In the genomic region with DNA sequence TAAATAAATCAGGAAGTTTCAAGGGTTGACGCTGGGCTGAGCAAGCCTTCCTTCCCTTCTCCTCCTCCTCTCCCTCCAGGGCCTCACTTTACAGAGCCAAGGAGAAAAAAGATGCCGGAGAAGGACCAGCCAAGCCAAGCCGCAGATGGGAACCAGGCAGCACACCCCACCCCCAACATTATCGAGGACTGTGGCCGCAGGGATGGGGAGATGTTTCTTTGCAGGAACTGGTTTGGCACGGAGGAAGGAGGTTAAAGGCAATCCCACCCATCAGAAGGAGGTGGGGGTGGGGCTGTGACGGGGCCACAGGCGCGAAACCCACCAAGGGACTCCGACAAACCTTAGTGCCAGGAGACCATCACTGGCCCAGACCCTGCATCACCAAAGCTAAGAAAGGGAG, we compare ENCODE assay signal across 21 mouse cellular contexts. TPM values are rescaled to one million over a fixed set of nuclear protein-coding genes. Genes with fewer than 3 reads are reported as not detected.
"Had no signal": no experiment of that assay in that cellular context is flagged by ENCODE, and none has a peak within 500 bp of the region (broad histone marks: within the 10 kb centered on the region; RNA-seq: fewer than 3 reads in every experiment).

No protein-coding gene starts in this region.

- ATAC-seq: liver, embryonic 12.5 days had no signal

- H3K4me1 ChIP-seq: limb, embryonic 15.5 days; liver, embryonic 12.5 days had no signal

- H3K4me3 ChIP-seq: left cerebral cortex, adult 2 months; limb, embryonic 15.5 days; liver, embryonic 12.5 days; myocyte; neural tube, embryonic 15.5 days had no signal

- H3K27ac ChIP-seq: kidney, postnatal 0 days; left cerebral cortex, adult 2 months; limb, embryonic 15.5 days; liver, embryonic 12.5 days; neural tube, embryonic 15.5 days had no signal

- H3K9ac ChIP-seq: limb, embryonic 15.5 days; liver, embryonic 12.5 days; lung, embryonic 14.5 days; neural tube, embryonic 15.5 days had no signal

- H3K4me2 ChIP-seq: limb, embryonic 15.5 days; liver, embryonic 12.5 days; lung, embryonic 14.5 days; neural tube, embryonic 15.5 days had no signal

- H3K36me3 ChIP-seq: limb, embryonic 15.5 days; liver, embryonic 12.5 days; neural tube, embryonic 15.5 days had no signal

- DNase-seq: kidney, adult 11 months; kidney, adult 9 months; kidney, postnatal 36 days; lung, embryonic 14.5 days; lung, postnatal 10 days; lung, postnatal 4 days; midbrain, embryonic 14.5 days; right cerebral cortex, adult 18-20 months; right cerebral cortex, postnatal 25 days; thymus, postnatal 36 days had no signal

- H3K27me3 ChIP-seq: limb, embryonic 15.5 days; neural tube, embryonic 15.5 days had no signal

- H3K9me3 ChIP-seq: limb, embryonic 15.5 days; liver, embryonic 12.5 days; neural tube, embryonic 15.5 days had no signal

RNA-seq across cellular contexts. Expression of a gene that starts 16.8 kb away (rescaled TPM):
- polyA plus RNA-seq: midbrain, embryonic 14.5 days had no signal

RNA-seq across cellular contexts. Expression of a gene that starts 19.1 kb away (rescaled TPM):
- total RNA-seq: left cerebral cortex, postnatal 25 days had no signal
- polyA plus RNA-seq: kidney, postnatal 0 days; limb, embryonic 15.5 days; liver, embryonic 12.5 days; liver, embryonic 16.5 days; lung, embryonic 14.5 days; midbrain, embryonic 14.5 days; myocyte; neural tube, embryonic 11.5 days; neural tube, embryonic 15.5 days; small intestine, adult 2 months had no signal

RNA-seq across cellular contexts. Expression of a gene that starts 46.3 kb away (rescaled TPM):
- total RNA-seq: megakaryocyte-erythroid progenitor cell, adult 5-6 weeks had no signal
